Mouse (Mus musculus) thymus, postnatal 14 days (tissue): ENCODE results near the gene Lgals1.
A peak's percentile ranks its signal among the peaks of the same experiment; 100 is the strongest.

Experiments
- DNase-seq: peaks from one replicate; pipeline ENCODE4 v3.0.0; 2021

The Lgals1 gene

GRCm38 (mm10) chr15:78940325-78940724 is 13.8 kb downstream of the Lgals1 start:
- no peak for DNase-seq

DNA sequence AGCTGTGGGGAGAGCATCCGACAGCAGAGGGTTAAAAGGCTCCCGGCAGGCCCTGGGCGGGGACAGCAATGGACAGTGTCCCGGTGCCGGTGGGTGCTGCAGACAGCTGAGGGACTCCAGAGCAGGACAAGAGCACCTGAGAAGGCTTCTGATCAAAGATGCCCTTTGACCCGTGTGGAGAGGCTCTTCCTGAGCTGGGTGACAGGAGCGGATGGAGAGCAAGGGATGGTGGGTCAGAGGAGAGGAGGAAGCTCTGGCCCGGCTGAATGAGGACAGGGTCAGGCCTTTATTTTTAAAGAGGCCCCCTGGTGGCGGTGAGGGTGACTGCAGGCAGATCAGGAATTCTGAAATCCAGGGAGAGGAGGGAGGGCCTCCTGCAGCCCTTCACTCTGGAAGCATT is 16.1 kb downstream of the Lgals1 start:
- peak; percentile 61 for DNase-seq

DNA sequence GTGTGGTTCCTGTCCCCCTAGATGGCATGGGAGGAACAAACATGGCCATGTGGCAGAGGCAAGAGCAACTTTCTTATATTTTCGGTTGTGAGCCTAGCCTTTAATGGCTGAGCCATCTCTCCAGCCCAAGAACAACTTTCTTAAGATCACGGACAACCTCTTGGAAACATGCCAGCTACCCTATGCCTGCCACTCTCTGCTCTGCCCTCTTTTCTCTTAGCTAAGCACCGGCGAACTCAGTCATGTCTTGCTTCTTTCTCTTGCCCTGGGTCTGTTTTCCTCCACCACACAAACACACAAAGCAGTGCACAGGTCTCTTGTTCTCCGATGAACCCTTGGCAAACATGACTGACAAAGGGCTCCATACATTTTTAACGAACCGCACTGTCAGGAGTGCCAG is 19.7 kb downstream of the Lgals1 start:
- no peak for DNase-seq

- DNase-seq, result no peak
Measured at GRCm38 (mm10) chr15:78947657-78948056, 21.1 kb downstream of the Lgals1 start, which contains the start of gene Triobp. Gene Triobp, plus strand, starts transcription at chr15:78947724.

- DNase-seq, result no peak
Measured at GRCm38 (mm10) chr15:78948152-78948725, 21.7 kb downstream of the Lgals1 start.

GRCm38 (mm10) chr15:78948883-78949282 is 22.4 kb downstream of the Lgals1 start:
- no peak for DNase-seq

GRCm38 (mm10) chr15:78955663-78956062 is 29.1 kb downstream of the Lgals1 start:
- DNase-seq, result no peak

GRCm38 (mm10) chr15:78956351-78956750 is 29.8 kb downstream of the Lgals1 start:
- peak; percentile 28 for DNase-seq

- DNase-seq, result no peak
Measured at GRCm38 (mm10) chr15:78957021-78957420, 30.5 kb downstream of the Lgals1 start.

GRCm38 (mm10) chr15:78959537-78959936 is 33.0 kb downstream of the Lgals1 start:
- DNase-seq, result no peak

GRCm38 (mm10) chr15:78960088-78960487 is 33.6 kb downstream of the Lgals1 start:
- no peak for DNase-seq

GRCm38 (mm10) chr15:78962885-78963284 is 36.4 kb downstream of the Lgals1 start:
- peak; percentile 45 for DNase-seq

- DNase-seq, result no peak
Measured at GRCm38 (mm10) chr15:78971626-78972025, 45.1 kb downstream of the Lgals1 start.

DNA sequence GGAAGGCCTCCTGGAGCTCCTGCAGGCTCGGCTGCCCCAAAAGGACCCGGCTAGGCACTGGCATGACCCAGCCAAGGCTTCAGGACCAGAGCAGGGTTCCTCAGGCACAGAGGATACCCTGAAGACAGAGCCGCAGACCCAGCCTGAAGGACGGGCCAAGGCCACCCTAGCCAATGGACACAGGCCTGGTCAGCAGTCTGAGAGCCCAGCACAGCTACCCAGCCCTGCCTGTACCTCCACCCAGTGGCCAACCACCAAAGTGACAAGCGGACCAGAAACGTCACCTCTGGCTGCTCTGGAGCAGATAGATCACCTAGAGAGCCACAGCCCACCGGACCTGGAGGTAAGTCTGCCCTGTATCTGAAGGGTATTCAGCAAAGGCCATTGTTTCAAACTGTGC is 47.4 kb downstream of the Lgals1 start:
- DNase-seq, result no peak

DNA sequence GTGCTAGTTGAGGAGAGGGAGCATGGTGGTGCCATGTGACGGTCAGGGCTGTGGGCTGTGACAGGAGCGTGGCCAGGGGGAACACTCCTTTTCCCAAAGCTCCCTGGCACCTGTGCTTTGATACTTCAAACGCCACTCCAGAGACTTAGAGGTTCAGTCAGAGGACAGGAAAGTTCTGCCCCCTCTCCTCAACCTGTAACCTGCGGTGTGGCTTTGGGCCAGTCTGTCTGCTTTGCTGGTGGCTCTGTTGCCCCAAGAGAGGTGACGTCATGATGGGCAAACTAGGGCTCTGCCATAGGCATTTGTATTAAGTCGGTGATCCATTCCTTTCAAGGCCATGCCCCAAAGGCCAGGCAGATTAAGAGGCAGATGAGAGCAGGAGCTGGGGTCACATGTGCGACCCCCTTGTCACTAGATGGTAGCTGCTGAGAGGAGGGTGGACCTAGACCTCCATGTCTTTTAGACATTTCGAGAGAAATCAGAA is 51.2 kb downstream of the Lgals1 start:
- DNase-seq, result no peak

DNA sequence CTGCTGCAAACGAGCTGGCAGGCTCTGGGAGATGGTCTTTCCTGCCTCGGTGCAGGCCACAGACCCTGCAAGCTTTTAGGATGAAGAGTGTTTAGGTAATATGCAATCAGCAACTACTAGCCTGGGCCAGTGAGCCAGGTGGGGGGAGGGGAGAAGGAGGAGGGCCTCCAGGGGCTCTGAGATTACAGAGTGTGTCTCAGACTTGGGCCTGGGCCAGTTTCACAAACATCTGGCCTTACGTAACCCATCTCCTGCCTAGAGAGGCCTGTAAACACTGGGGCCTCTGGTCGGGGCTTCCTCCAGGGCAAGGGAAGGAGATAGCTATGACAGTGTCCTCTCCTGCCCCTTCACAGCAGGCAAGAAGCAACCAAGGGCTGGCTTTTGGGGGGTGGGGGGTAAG is 52.4 kb downstream of the Lgals1 start:
- no peak for DNase-seq
